Comparison of ENCODE assay signal across 29 mouse cellular contexts in genomic region chr9:99560389-99560788, GRCm38 (mm10). TPM values are rescaled to one million over a fixed set of nuclear protein-coding genes. Genes with fewer than 3 reads are reported as not detected.
DNase-seq lines count a peak whose midpoint lies in the region; ATAC-seq lines count a peak whose summit lies in the region.
"Had no signal": no experiment of that assay in that cellular context is flagged by ENCODE, and none has a peak within 500 bp of the region (broad histone marks: within the 10 kb centered on the region; RNA-seq: fewer than 3 reads in every experiment).

No protein-coding gene starts in this region.

- no peak overlapping the region for H3K9ac ChIP-seq in kidney, embryonic 14.5 days (ENCODE audit: low read depth, low read length)
- H3K9ac ChIP-seq in liver, embryonic 16.5 days (ENCODE audit: low read depth, low read length), result no peak overlapping the region
- H3K9ac ChIP-seq: embryonic facial prominence, embryonic 12.5 days; forebrain, embryonic 13.5 days; limb, embryonic 13.5 days; midbrain, embryonic 13.5 days; neural tube, embryonic 13.5 days had no signal

- no peak overlapping the region for H3K4me2 ChIP-seq in kidney, embryonic 14.5 days (replicated peaks; ENCODE audit: low read depth, low read length)
- 0 out of 2 replicates have a peak overlapping the region, but pooled peaks have one; percentile 8 for H3K4me2 ChIP-seq in liver, embryonic 16.5 days (ENCODE audit: low read depth, low read length)
- H3K4me2 ChIP-seq: embryonic facial prominence, embryonic 12.5 days; forebrain, embryonic 13.5 days; limb, embryonic 13.5 days; midbrain, embryonic 13.5 days; neural tube, embryonic 13.5 days had no signal

- H3K4me1 ChIP-seq in kidney, embryonic 14.5 days (ENCODE audit: control insufficient read depth, insufficient read depth, low read length), result no peaks in the 10 kb centered on the region
- peaks cover 8% of the 10 kb centered on the region for H3K4me1 ChIP-seq in liver, embryonic 16.5 days (ENCODE audit: control insufficient read depth, low read depth, low read length)
- H3K4me1 ChIP-seq: embryonic facial prominence, embryonic 12.5 days; limb, embryonic 13.5 days had no signal

- H3K36me3 ChIP-seq in kidney, embryonic 14.5 days (ENCODE audit: control insufficient read depth, insufficient read depth, low read length), result no peaks in the 10 kb centered on the region
- no peaks in the 10 kb centered on the region for H3K36me3 ChIP-seq in liver, embryonic 16.5 days (ENCODE audit: control insufficient read depth, insufficient read depth)
- H3K36me3 ChIP-seq: embryonic facial prominence, embryonic 12.5 days; limb, embryonic 13.5 days; midbrain, embryonic 13.5 days; neural tube, embryonic 13.5 days had no signal

- H3K9me3 ChIP-seq in kidney, embryonic 14.5 days (ENCODE audit: control insufficient read depth, low read length), result no peaks in the 10 kb centered on the region
- H3K9me3 ChIP-seq in liver, embryonic 16.5 days (replicated peaks; ENCODE audit: control insufficient read depth, low read length), result no peaks in the 10 kb centered on the region
- H3K9me3 ChIP-seq: embryonic facial prominence, embryonic 12.5 days; forebrain, embryonic 13.5 days; G1E; limb, embryonic 13.5 days; midbrain, embryonic 13.5 days; neural tube, embryonic 13.5 days had no signal

- WGBS in kidney, embryonic 14.5 days, result 95% methylated on average over 3 of the region's 3 CpGs
- WGBS in liver, embryonic 16.5 days (ENCODE audit: insufficient replicate concordance), result 79% methylated on average over 3 of the region's 3 CpGs

- ATAC-seq in kidney, embryonic 14.5 days (ENCODE audit: low FRiP score, low TSS enrichment), result no peak
- ATAC-seq in liver, embryonic 16.5 days (ENCODE audit: low read depth), result no peak
- ATAC-seq: forebrain, embryonic 13.5 days; hindbrain, postnatal 0 days; lung, postnatal 0 days; midbrain, embryonic 13.5 days had no signal

- H3K27ac ChIP-seq in kidney, embryonic 14.5 days (ENCODE audit: low read depth, low read length), result no peak overlapping the region
- H3K27ac ChIP-seq in liver, embryonic 16.5 days (ENCODE audit: low read length), result no peak overlapping the region
- H3K27ac ChIP-seq: embryonic facial prominence, embryonic 12.5 days; forebrain, embryonic 13.5 days; hindbrain, postnatal 0 days; limb, embryonic 13.5 days; midbrain, embryonic 13.5 days; neural tube, embryonic 13.5 days had no signal

- no peak overlapping the region for H3K4me3 ChIP-seq in kidney, embryonic 14.5 days (ENCODE audit: low read length)
- no peak overlapping the region for H3K4me3 ChIP-seq in liver, embryonic 16.5 days (ENCODE audit: low read depth, low read length)
- H3K4me3 ChIP-seq: embryonic facial prominence, embryonic 12.5 days; erythroblast, embryonic 14.5 days; forebrain, embryonic 13.5 days; limb, embryonic 13.5 days; midbrain, embryonic 13.5 days; neural tube, embryonic 13.5 days had no signal

- DNase-seq in kidney, postnatal 36 days, result peak; percentile 4 to 10
- DNase-seq in CD4-positive helper T cell, adult 2 months (ENCODE audit: low read depth, low spot score), result peak; percentile 61
- peak; percentile 16 for DNase-seq in adipocyte (ENCODE audit: low spot score)
- no peak for DNase-seq in layer of hippocampus, postnatal 14 days (ENCODE audit: low spot score in 2 of 2)
- DNase-seq in cerebellum, adult 18-20 months, result no peak
- DNase-seq: cerebellum, adult 9-10 months; gastrocnemius, postnatal 14 days; kidney, adult 8-10 months; kidney, postnatal 4 days; layer of hippocampus, adult 9-11 months; right cerebral cortex, adult 18-20 months; spleen, adult 18-20 months; thymus, postnatal 4 days had no signal

- no peaks in the 10 kb centered on the region for H3K27me3 ChIP-seq in kidney, embryonic 14.5 days (ENCODE audit: control insufficient read depth, insufficient read depth, low read length)
- no peaks in the 10 kb centered on the region for H3K27me3 ChIP-seq in liver, embryonic 16.5 days (ENCODE audit: control insufficient read depth, insufficient read depth, low read depth, low read length)
- H3K27me3 ChIP-seq: embryonic facial prominence, embryonic 12.5 days; forebrain, embryonic 13.5 days; limb, embryonic 13.5 days; midbrain, embryonic 13.5 days; neural tube, embryonic 13.5 days had no signal

RNA-seq across cellular contexts. Expression of gene Armc8, which starts 8.3 kb away (rescaled TPM):
- 20.1 and 28.0 TPM in 2 replicates for polyA plus RNA-seq in kidney, embryonic 14.5 days (2014; fragmentation: Nextera tagmentation; extraction: Ambion mirVana)
- polyA plus RNA-seq in liver, embryonic 16.5 days (2015; fragmentation: Nextera tagmentation; extraction: Ambion mirVana), result 8.3 and 8.9 TPM in 2 replicates
- 10 to 100 TPM; 53.3 to 53.7 TPM for total RNA-seq in layer of hippocampus, postnatal 14 days (2021)

RNA-seq across cellular contexts. Expression of gene Dbr1, which starts 15.2 kb away (rescaled TPM):
- 24.7 and 28.6 TPM in 2 replicates for polyA plus RNA-seq in kidney, embryonic 14.5 days (2014; fragmentation: Nextera tagmentation; extraction: Ambion mirVana)
- polyA plus RNA-seq in liver, embryonic 16.5 days (2015; fragmentation: Nextera tagmentation; extraction: Ambion mirVana), result 13.9 and 15.8 TPM in 2 replicates
- 10 to 100 TPM; 10.4 to 13.5 TPM for total RNA-seq in layer of hippocampus, postnatal 14 days (2021)

RNA-seq across cellular contexts. Expression of gene A4gnt, which starts 51.9 kb away (rescaled TPM):
- 0.07 TPM in 1 of 2 replicates, not detected in the other for polyA plus RNA-seq in kidney, embryonic 14.5 days (2014; fragmentation: Nextera tagmentation; extraction: Ambion mirVana)
- not detected in 2 replicates for polyA plus RNA-seq in liver, embryonic 16.5 days (2015; fragmentation: Nextera tagmentation; extraction: Ambion mirVana)
- total RNA-seq in layer of hippocampus, postnatal 14 days (2021), result not detected
- total RNA-seq: adrenal gland, adult 18-20 months; gastrocnemius, postnatal 14 days; hematopoietic stem cell, adult 5-6 weeks; hindbrain, postnatal 0 days; left cerebral cortex, postnatal 10 days had no signal
- polyA plus RNA-seq: C2C12; embryonic facial prominence, embryonic 12.5 days; erythroblast, embryonic 14.5 days; forebrain, embryonic 13.5 days; G1E; heart, embryonic 16.5 days; hindbrain, postnatal 0 days; limb, embryonic 13.5 days; lung, postnatal 0 days; midbrain, embryonic 13.5 days; neural tube, embryonic 13.5 days had no signal

Comparison
In these comparisons a context has a peak if more than half of its experiments do, and no peak if none do; other contexts are left out.
1. DNase-seq: peak in kidney, postnatal 36 days (2 of 2), CD4-positive helper T cell, adult 2 months (single experiment) and adipocyte (single experiment); none in layer of hippocampus, postnatal 14 days (0 of 2) and cerebellum, adult 18-20 months (0 of 2).